Mouse (Mus musculus): ENCODE data around the gene Cypt1. TPM values are rescaled to one million over a fixed set of nuclear protein-coding genes. Genes with fewer than 3 reads are reported as not detected.

The Cypt1 gene
- not detected for total RNA-seq (2021)
- long read RNA-seq, experiment 1 = 0 reads
- long read RNA-seq, experiment 2 = 0 reads

DNA sequence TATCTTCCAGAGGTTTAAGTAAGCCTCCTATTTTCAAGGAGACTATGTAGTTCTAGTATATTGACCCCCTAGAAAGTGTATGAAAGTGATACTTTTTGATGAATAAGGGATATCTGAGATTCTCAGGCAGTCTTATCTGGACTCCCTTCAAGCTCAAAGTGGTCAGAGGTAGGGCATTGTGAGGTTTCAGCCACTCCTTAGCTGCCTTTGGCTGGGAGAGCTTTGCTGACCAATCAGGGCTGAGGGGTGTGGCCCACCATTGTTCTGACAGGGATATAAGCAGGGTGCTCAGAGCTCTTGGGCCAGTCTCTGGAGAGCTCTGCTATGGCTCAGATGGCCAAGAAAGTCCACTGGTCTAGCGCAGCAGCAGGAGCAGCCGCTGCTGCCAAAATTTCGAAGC lies at the start of gene Cypt1:
Gene Cypt1, plus strand, starts transcription at position 301 of the 400 bp plus-strand sequence.
- no peak for DNase-seq (ENCODE audit: low spot score in 2 of 2)

DNA sequence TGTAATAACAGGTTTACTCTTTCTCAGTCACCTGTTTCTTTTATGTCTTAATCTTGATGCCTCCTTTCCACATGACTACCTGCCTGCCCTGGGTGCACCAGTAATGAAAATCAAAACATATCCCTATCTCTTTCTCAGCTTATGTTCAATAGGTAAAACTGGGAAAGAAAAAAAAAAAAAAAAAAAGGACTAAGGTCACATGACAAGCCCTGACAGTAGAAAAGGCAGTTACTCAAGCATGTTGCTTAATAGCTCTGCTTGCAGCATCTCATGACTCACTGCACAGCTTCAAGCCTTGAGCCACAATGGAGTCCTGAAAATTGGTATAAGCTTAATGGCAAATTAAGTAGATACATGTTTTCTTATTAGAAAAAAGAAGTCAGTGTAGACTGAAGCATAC lies 24.1 kb downstream of the Cypt1 start:
- DNase-seq (ENCODE audit: low spot score in 2 of 2) = no peak

DNA sequence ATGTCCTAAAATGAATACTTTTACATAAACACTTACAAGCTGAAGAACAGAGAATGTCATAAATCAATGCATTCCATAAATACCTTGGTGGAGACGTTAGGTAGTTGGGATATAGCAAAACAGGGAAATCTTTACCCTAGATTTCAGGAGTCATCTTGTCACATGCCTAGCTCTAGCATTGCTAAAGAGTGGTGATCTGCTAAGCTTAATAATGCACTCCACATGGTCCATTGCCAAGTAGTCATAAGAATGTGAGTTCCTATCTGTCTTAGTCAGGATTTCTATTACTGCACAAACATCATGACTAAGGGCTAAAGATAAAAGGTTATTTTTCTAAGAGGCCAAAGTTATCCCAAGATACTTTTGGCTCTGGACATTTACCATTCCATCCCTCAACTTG lies 34.4 kb downstream of the Cypt1 start:
- no peak for DNase-seq (ENCODE audit: low spot score in 2 of 2)

DNA sequence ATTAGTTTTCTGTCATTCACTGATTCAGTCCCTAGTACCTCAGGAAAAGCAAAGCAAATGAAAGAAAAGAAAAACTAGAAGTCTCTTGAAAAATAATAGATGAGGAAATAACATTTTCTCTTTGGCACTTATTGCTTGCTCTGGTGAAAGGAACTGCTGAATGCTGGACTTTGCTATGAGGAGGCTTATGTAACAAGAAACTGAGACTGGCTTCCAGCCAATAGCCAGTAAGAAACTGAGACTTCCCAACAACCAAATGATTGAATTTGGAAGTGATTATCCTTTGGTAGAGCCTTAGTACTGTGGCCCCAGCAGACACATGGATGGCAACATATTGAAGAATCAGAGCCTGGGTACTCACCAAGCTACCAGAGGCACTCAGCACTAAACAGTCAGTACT lies 35.8 kb downstream of the Cypt1 start:
- no peak for DNase-seq (ENCODE audit: low spot score in 2 of 2)

Other genes with a start within 250 kb of the Cypt1 start
- gene Maoa, start 96.8 kb downstream of the Cypt1 start, total RNA-seq (2021) = 1 to 10 TPM; 6.9 to 7.2 TPM